Mouse (Mus musculus) kidney, postnatal 36 days (tissue): ENCODE measurements around the gene Fam71e1.
A peak's percentile ranks its signal among the peaks of the same experiment; 100 is the strongest.

ENCODE experiments used
- DNase-seq, 2 experiments: peaks; one replicate each; pipeline ENCODE4 v3.0.0; 2021 to 2022; ENCODE audit warnings: mixed read lengths in 2 of 2

Fam71e1 gene

GRCm38 (mm10) chr7:44501563-44502115 is 5.3 kb downstream of the Fam71e1 start:
- peak; percentile 55 to 86 for DNase-seq

GRCm38 (mm10) chr7:44507491-44507890 is 11.1 kb downstream of the Fam71e1 start:
- DNase-seq, result no peak

DNA sequence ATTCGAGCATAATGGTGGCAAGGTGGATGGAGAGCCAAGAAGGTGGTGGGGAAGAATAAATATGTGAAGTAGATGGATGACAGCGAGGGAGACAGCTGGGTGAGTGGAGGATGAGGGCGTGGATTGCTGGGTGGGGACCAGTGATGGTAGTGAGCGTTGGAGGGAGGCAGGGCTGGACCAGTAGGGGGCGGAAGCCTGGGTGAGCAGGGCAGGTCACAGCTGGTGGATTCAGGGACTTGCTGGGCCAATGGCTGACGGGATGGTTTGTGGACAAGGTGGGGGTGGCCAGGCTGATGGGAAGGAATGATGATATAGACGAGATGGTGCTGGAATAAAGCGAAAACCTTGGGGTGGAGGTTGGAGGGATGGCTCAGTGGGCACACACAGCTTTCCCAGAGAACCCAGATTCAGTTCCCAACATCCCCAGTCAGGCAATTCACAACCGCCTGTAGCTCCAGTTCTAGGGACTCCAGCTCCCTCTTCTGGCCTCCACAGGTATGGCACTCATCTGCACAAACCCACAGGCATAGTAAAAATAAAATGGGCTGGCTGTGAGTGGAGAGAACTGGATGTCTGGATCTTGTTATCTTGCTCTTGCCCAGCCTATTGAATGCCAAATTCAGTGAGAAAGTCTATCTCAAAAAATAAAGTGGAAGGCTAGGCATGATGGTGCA is 23.0 kb downstream of the Fam71e1 start:
- DNase-seq, result no peak

- DNase-seq, result no peak
These were observed 24.6 kb downstream of the Fam71e1 start for GRCm38 (mm10) chr7:44520990-44521389.

DNA sequence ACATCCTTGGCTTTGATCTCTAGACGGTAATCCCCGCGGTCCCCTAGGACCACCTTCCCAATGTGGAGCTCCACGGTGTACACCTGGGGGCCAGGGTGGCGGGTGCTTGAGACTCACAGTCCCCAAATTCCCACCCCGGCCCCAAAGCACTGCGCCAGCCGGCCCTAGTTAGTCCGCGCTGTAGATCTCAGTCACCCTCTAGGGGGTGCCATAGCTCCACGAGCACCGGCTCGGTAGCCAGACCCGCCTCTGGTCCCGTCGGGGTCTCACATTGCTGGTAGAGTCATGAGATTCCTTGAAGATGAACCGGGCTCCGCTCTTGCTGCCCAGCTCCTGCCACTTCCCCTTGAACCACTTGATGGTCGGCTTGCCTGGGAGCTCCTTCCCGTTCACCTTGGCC is 25.3 kb downstream of the Fam71e1 start:
- DNase-seq, result peak; percentile 55 to 84

DNA sequence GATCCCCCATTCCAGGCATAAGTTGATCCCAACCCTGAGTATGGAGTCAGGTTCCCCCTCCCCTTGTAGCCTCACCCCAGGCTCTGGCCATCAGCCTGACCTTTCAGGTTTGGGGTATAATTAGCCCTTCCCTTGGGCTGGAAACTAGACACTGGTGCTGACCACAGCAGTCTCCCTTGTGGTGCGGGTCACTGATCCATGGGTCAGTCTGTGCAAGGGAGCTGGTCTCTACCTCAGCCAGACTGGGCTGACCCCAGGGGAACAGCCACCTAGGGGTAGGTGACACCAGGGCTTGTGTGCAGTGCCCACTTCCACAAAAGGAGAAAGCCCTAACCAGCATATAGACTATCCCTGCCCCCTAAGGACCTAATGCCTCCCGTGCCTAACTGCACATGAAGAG is 26.7 kb downstream of the Fam71e1 start:
- DNase-seq, result no peak

DNA sequence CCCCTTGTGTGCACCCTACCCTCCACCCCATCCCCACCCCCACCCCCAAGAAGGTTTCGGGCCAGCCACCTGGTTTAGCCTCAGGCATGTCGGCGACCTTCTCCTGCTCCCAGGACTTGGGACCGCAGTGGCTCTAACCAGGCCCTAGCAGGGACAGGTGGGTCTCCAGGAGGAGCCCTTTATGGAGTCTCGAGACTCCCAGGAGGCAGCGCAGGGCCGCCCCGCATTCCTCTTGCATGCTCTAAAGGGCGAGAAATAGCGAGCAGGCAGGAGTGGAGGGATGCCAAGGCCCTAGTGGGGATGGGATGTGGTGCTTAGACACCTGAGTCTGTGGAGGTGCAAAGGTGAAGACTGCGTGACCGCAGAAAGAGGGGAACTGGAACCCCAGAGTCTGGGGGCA is 28.1 kb downstream of the Fam71e1 start, which contains the start of gene Mybpc2:
Gene Mybpc2, minus strand, starts transcription at position 155 of the 400 bp plus-strand sequence.
- peak; percentile 26 to 67 for DNase-seq

DNA sequence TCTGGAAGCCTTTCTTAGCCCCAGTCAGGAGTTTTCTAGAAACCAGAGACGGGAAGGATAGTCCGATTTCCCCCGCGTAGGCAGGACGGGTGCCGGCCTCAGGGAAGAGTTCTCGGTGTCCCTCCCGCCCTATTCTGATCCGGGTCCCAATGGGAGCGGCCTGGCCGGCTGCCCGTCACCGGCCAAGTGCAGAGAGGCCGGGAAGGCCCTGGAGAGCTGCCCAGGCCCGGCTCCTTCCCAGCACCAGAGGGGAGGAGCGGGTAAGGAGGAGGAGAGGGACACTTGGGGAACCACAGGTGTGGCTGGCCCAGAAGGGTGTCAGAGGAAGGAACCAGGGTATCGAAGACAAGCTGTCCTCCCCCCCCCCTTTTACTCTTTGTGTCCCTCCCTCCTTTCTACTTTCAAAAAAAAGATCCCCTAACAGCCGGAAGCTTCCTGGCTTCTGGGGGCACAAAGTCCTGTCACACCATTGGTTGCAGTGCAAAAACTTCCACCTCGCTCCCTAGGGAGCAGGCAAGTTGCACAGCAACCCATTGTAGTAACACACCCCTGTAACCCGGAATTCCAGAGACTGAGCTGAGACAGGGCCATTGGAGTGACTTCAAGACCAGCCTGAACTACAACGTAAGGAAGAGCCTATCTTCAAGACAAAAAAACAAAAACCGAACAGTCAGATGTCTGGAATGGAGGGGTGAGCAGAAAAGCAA is 28.9 kb downstream of the Fam71e1 start:
- peak; percentile 94 to 97 for DNase-seq

- no peak for DNase-seq
These were observed 30.2 kb downstream of the Fam71e1 start for GRCm38 (mm10) chr7:44526414-44527154.

- DNase-seq, result peak; percentile 88 to 90
These were observed 31.4 kb downstream of the Fam71e1 start for GRCm38 (mm10) chr7:44527483-44528398.

DNA sequence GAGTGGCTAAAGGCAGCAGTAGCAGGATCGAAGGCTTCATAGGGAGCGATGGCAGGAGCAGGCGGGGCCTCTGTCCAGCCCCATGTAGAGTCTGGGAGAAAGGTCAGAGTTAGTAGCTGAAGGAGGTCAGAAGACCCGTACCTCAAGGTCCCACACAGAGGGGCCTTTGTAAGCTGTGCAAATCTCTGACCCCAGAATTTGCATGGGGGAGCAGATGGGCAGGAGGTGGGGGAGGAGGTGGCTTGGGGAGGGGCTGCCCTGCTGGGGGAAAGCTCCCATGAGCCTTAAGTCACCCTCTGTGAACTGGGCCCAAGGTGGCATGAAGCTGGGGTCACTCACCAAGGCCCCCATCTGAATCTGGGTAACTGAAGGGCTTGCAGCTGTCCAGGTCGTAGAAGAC is 33.1 kb downstream of the Fam71e1 start:
- DNase-seq, result no peak

DNA sequence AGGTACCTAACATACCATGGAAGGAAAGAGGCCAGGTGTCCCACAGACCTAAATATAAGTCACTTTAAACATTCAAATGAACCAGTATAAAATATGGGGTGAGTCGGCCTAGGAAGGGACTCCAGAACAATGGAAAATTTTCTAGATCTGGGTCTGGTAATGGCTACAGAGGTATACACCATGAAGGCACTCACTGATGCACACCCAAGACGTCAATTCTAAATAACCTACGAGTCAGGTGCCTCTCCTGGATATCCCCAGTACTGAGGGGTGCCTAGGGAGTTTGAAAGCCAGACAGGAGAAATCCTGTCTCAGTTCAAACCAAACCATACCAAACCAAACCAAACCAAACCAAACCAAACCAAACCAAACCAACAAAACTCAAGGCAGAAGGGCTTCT is 34.1 kb downstream of the Fam71e1 start:
- DNase-seq, result no peak

GRCm38 (mm10) chr7:44531207-44531606 is 34.8 kb downstream of the Fam71e1 start:
- no peak for DNase-seq

DNA sequence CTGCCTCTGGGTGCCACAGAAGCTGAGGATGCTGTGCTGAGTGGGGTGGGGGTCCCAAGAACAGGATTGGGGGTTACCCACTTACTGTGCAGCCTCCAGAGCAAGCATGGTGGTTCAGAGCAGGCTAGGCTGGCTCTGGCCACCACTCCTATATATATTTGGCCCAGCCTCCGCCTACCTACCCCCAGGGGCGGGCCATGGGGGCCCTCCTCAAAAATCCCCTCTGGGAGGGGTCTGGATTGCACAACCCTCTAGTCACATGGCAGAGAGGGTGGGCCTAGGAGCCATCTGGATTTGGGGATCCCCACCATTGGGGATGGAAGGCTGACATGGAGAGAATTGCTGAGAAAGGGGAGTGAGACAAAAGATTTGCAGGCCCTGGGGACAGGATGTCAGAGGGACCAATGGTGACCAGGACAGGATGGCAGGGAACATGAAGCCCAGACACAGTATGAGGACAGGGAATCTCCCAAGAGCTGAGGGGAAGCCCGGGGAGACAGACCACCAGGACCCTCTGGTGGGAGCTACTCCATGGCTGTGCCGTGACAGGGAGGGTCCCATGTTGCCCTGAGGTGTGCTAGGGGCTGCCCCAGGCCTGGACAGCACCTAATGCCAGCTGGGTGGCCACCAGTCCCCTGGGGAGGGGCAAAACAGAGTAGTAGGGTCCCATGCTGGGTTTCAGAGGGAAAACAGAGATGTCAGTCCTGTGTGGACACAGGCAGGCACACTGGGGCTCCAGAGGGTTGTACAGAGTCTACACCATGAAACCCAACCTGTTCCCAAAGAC is 35.8 kb downstream of the Fam71e1 start, which contains the start of gene Spib:
Gene Spib, minus strand, starts transcription at position 126 of the 787 bp plus-strand sequence.
- DNase-seq, result no peak

- peak in 1 of 2 experiments; percentile 30 for DNase-seq
These were observed 36.8 kb downstream of the Fam71e1 start for GRCm38 (mm10) chr7:44532918-44533745.

DNA sequence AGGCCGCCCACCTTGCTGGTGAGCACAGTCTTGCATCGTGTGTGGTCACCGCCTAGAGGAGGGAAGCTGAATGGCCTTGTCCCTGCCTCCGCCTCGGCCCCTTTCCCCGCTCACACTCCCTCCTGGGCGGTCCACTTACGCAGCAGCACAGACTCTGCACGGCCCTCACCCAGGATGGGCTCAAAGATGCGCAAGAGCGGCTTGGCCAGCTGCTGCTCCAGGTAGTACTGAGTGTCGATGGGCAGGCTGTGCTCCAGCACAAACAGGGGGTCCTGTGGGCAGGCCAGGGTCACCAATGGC is 37.3 kb downstream of the Fam71e1 start:
- DNase-seq, result no peak

DNA sequence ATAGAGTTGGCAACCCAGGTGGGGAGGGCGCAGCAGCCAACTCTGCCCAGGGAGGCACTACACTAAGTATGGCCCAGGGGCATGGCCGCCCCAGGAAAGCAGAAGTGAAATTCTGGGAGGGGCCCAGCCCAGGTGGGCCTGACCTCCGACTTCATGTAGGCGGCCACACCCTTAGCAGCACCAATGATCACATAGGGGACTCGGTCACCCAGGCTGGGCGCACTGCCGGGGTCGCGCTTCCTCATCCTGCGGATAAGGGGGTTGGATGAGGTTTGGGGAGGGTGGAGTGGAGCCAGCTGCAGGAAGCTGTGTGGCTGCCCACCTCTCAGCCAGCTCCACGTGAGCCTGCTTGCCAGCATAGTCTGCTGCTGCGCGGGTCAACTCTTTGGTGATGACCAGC is 37.9 kb downstream of the Fam71e1 start:
- DNase-seq, result no peak

DNA sequence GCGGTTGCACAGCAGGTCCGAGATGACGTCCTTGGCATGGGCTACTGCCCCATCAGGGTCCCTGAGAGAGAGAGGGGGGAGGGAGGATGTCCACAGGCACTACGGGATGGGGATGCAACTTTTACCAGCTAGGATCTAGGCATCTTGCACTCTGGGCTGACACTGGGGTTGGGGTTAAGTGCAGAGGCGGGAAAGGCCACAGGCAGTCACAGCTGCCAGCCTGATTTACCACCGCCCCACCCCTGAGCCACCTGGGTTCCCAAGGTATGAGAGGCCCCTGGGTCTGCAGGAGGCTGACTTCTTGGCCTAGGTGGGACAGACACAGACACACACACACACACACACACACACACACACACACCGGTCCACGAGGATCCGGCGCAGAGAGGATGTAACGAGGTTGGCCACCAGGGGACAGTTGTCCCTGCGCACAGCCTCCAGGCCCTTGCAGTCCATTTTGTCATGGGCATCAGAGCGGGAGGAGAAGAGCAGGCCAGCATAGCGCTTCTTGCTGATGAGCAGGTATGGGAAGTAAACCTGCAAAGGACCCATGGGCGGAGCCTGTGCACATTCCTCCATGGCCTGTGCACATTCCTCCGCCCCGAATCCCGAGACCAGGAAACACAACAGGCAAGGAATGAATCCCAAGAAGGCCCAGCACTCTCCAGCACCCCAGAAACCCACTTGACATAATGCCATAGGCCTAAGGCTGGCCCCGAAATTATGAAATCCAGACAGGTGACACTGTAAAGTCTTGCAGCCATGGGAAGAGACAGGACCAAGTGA is 38.5 kb downstream of the Fam71e1 start:
- DNase-seq, result no peak
